ENCODE assay signal across 10 mouse cellular contexts in the genomic region with DNA sequence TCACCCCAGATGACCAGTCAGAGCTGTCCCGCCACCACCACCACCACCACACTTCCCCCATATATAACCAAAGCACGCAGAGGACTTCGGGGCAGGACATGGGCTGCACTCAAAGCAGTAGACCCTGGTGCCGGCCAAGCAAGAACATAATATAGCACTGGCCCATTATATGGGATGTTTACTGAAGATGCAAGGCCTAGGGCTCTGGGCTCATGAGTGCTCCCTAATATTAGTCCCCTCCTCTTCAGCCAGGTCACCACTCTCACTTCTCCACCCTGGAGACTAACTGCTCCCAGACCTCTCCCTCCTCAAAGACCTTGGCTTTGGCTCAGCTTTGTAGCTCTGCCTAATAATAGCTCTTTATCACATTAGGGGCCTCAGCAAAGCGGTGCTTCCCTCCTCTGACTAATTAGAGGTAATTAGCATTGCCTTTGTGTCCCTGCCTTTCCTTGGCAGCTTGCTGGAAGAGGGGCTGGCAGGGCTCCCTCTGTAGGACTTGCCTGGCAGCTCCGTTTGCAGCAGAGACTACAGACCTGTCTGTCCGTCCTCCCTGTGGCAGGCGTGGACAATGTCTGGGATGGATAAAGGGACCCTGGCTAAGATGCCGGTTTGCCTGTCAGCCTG. TPM values are rescaled to one million over a fixed set of nuclear protein-coding genes. Genes with fewer than 3 reads are reported as not detected.
A peak's percentile ranks its signal among the peaks of the same experiment; 100 is the strongest.
DNase-seq lines count a peak whose midpoint lies in the region; ATAC-seq and TF ChIP-seq lines count a peak whose summit lies in the region.
"Had no signal": no experiment of that assay in that cellular context is flagged by ENCODE, and none has a peak within 500 bp of the region (broad histone marks: within the 10 kb centered on the region; RNA-seq: fewer than 3 reads in every experiment).

No protein-coding gene starts in this region.

- peak; percentile 69 for ATAC-seq in hindbrain, embryonic 14.5 days (ENCODE audit: low FRiP score)
- ATAC-seq in midbrain, postnatal 0 days (ENCODE audit: low FRiP score) = peak; percentile 40; the same call in 1 of the 2 replicates
- no peak for ATAC-seq in inflammation-experienced regulatory T-cells, adult 6 months

- 47% methylated on average over 9 of the region's 9 CpGs for WGBS in heart, adult 2 months
- 42% methylated on average over 9 of the region's 9 CpGs for WGBS in hindbrain, embryonic 14.5 days
- WGBS in midbrain, postnatal 0 days = 46% methylated on average over 9 of the region's 9 CpGs

- no peaks in the 10 kb centered on the region for H3K36me3 ChIP-seq in heart, adult 2 months (ENCODE audit: control insufficient read depth, insufficient read depth, low read length)
- no peaks in the 10 kb centered on the region for H3K36me3 ChIP-seq in hindbrain, embryonic 14.5 days (replicated peaks; ENCODE audit: control insufficient read depth, insufficient read depth)
- H3K36me3 ChIP-seq in midbrain, postnatal 0 days (ENCODE audit: insufficient read depth, low read length) = no peaks in the 10 kb centered on the region
- H3K36me3 ChIP-seq: liver, embryonic 15.5 days had no signal

- TF ChIP-seq CTCF in heart, adult 2 months (IDR thresholded peaks at IDR 0.05) = peak; percentile 56
- peak; percentile 71 for TF ChIP-seq CTCF in midbrain, postnatal 0 days (IDR thresholded peaks at IDR 0.05)

- no peak for TF ChIP-seq EP300 in heart, adult 2 months (IDR thresholded peaks at IDR 0.05; ENCODE audit: insufficient read depth, low read depth, low read length)

- H3K9me3 ChIP-seq in hindbrain, embryonic 14.5 days (ENCODE audit: control insufficient read depth, low read length) = no peaks in the 10 kb centered on the region
- H3K9me3 ChIP-seq in midbrain, postnatal 0 days (ENCODE audit: low read length) = no peaks in the 10 kb centered on the region
- H3K9me3 ChIP-seq: liver, embryonic 15.5 days had no signal

- H3K4me2 ChIP-seq in hindbrain, embryonic 14.5 days (replicated peaks) = no peak overlapping the region
- H3K4me2 ChIP-seq in midbrain, postnatal 0 days (ENCODE audit: low read depth, low read length, poor library complexity, severe bottlenecking) = no peak overlapping the region
- H3K4me2 ChIP-seq: liver, embryonic 15.5 days had no signal

- H3K4me1 ChIP-seq in heart, adult 2 months (ENCODE audit: control insufficient read depth, insufficient read depth, low read length) = peaks cover 2% of the 10 kb centered on the region; the same call in 1 of the 2 replicates
- H3K4me1 ChIP-seq in hindbrain, embryonic 14.5 days (replicated peaks; ENCODE audit: control insufficient read depth, insufficient read depth, low read length) = peaks cover 9% of the 10 kb centered on the region; the same call in 1 of the 2 replicates
- H3K4me1 ChIP-seq in midbrain, postnatal 0 days (ENCODE audit: insufficient read depth, low read length) = no peaks in the 10 kb centered on the region
- H3K4me1 ChIP-seq: liver, embryonic 15.5 days had no signal

- TF ChIP-seq POLR2A in heart, adult 2 months (IDR thresholded peaks at IDR 0.05; ENCODE audit: insufficient read depth, low read depth, low read length) = no peak

- no peak overlapping the region for H3K27ac ChIP-seq in heart, adult 2 months
- peak overlapping the region; percentile 50 for H3K27ac ChIP-seq in hindbrain, embryonic 14.5 days
- H3K27ac ChIP-seq in midbrain, postnatal 0 days (ENCODE audit: low read depth, low read length) = no peak overlapping the region
- H3K27ac ChIP-seq: liver, embryonic 15.5 days had no signal

- H3K27me3 ChIP-seq in heart, adult 2 months (ENCODE audit: control insufficient read depth, insufficient read depth, low read length) = no peaks in the 10 kb centered on the region
- no peaks in the 10 kb centered on the region; the same call in 1 of the 2 replicates for H3K27me3 ChIP-seq in hindbrain, embryonic 14.5 days (ENCODE audit: control insufficient read depth, insufficient read depth, low read length)
- no peaks in the 10 kb centered on the region for H3K27me3 ChIP-seq in midbrain, postnatal 0 days (ENCODE audit: insufficient read depth, low read length)
- H3K27me3 ChIP-seq: liver, embryonic 15.5 days had no signal

- H3K79me2 ChIP-seq in heart, adult 2 months (replicated peaks; ENCODE audit: control insufficient read depth, insufficient read depth, low read length) = no peaks in the 10 kb centered on the region

- DNase-seq in heart, adult 2 months = peak in 1 of 2 experiments; percentile 37
- DNase-seq in heart, adult 11 months = no peak
- peak; percentile 70 for DNase-seq in brain, embryonic 18.5 days (ENCODE audit: low read depth, low spot score)
- peak; percentile 68 for DNase-seq in hindbrain, embryonic 14.5 days (ENCODE audit: low spot score)
- peak; percentile 92 for DNase-seq in midbrain, postnatal 0 days (ENCODE audit: low spot score)
- no peak for DNase-seq in kidney, adult 9 months
- no peak for DNase-seq in adrenal gland, postnatal 4 days (ENCODE audit: low spot score in 2 of 2)

- intact Hi-C loops in heart, adult 2 months (cut with DNase I) = no loop called here

- H3K9ac ChIP-seq in heart, adult 2 months (ENCODE audit: low read depth, low read length) = no peak overlapping the region
- no peak overlapping the region for H3K9ac ChIP-seq in hindbrain, embryonic 14.5 days
- H3K9ac ChIP-seq in midbrain, postnatal 0 days (replicated peaks; ENCODE audit: low read length, poor library complexity, severe bottlenecking) = no peak overlapping the region
- H3K9ac ChIP-seq: liver, embryonic 15.5 days had no signal

- no peak overlapping the region for H3K4me3 ChIP-seq in heart, adult 2 months
- H3K4me3 ChIP-seq in hindbrain, embryonic 14.5 days (replicated peaks; ENCODE audit: low read length) = no peak overlapping the region
- no peak overlapping the region for H3K4me3 ChIP-seq in midbrain, postnatal 0 days (ENCODE audit: low read depth, low read length)
- H3K4me3 ChIP-seq: liver, embryonic 15.5 days had no signal

RNA-seq across cellular contexts. Expression of gene Htr6, which starts 21.0 kb away (rescaled TPM):
- total RNA-seq in heart, adult 2 months (2021) = not detected
- polyA plus RNA-seq in heart, adult 2 months (2012; rRNA removed) = not detected in 2 replicates
- polyA plus RNA-seq in hindbrain, embryonic 14.5 days (2014; fragmentation: Nextera tagmentation; extraction: Ambion mirVana) = 0.58 and 0.65 TPM in 2 replicates
- 4.2 and 5.9 TPM in 2 replicates for total RNA-seq in midbrain, postnatal 0 days (2014; rRNA removed)
- 1.0 and 1.1 TPM in 2 replicates for polyA plus RNA-seq in midbrain, postnatal 0 days (2015; fragmentation: Nextera tagmentation; extraction: Ambion mirVana)
- polyA plus RNA-seq in inflammation-experienced regulatory T-cells, adult 6 months (2017; shearing (Covaris generic)) = not detected
- total RNA-seq in adrenal gland, postnatal 4 days (2021) = under 1 TPM; 0.76 to 0.84 TPM
- total RNA-seq: hematopoietic stem cell, adult 5-6 weeks had no signal
- polyA plus RNA-seq: liver, embryonic 15.5 days had no signal

RNA-seq across cellular contexts. Expression of gene Nbl1, which starts 38.4 kb away (rescaled TPM):
- total RNA-seq in heart, adult 2 months (2021) = 10 to 100 TPM; 21.9 to 24.0 TPM
- polyA plus RNA-seq in heart, adult 2 months (2012; rRNA removed) = 29.1 and 32.9 TPM in 2 replicates
- 47.8 and 47.9 TPM in 2 replicates for polyA plus RNA-seq in hindbrain, embryonic 14.5 days (2014; fragmentation: Nextera tagmentation; extraction: Ambion mirVana)
- total RNA-seq in midbrain, postnatal 0 days (2014; rRNA removed) = 60.7 and 62.2 TPM in 2 replicates
- 53.4 and 55.7 TPM in 2 replicates for polyA plus RNA-seq in midbrain, postnatal 0 days (2015; fragmentation: Nextera tagmentation; extraction: Ambion mirVana)
- under 1 TPM in 2 of 3 experiments, not detected in 1; 0.60 to 0.82 TPM for polyA plus RNA-seq in inflammation-experienced regulatory T-cells, adult 6 months (2017; shearing (Covaris generic))
- total RNA-seq in adrenal gland, postnatal 4 days (2021) = 10 to 100 TPM; 47.4 to 49.2 TPM

Comparison
In these comparisons a context has a peak if more than half of its experiments do, and no peak if none do; other contexts are left out.
1. DNase-seq: peak in brain, embryonic 18.5 days (single experiment), hindbrain, embryonic 14.5 days (single experiment) and midbrain, postnatal 0 days (single experiment); none in heart, adult 11 months (single experiment), kidney, adult 9 months (single experiment) and adrenal gland, postnatal 4 days (0 of 2).
2. RNA of gene Nbl1, which starts 38.4 kb away (polyA plus RNA-seq): 53.4 to 55.7 TPM in midbrain, postnatal 0 days, 47.8 to 47.9 TPM in hindbrain, embryonic 14.5 days and 29.1 to 32.9 TPM in heart, adult 2 months; 0.60 to 0.82 TPM in inflammation-experienced regulatory T-cells, adult 6 months; every median in the first group is over 10 times any median in the second.